ENCODE assay signal across 7 mouse cellular contexts in genomic region chr14:62838336-62838735, GRCm38 (mm10). TPM values are rescaled to one million over a fixed set of nuclear protein-coding genes. Genes with fewer than 3 reads are reported as not detected.
DNase-seq lines count a peak whose midpoint lies in the region; ATAC-seq lines count a peak whose summit lies in the region.

No protein-coding gene starts in this region.

- peaks cover 6% of the 10 kb centered on the region; the same call in 1 of the 2 replicates for H3K36me3 ChIP-seq in embryonic facial prominence, embryonic 13.5 days
- H3K36me3 ChIP-seq in hindbrain, embryonic 16.5 days (ENCODE audit: control insufficient read depth, insufficient read depth, low read length) = no peaks in the 10 kb centered on the region

- WGBS in embryonic facial prominence, embryonic 13.5 days = 6% methylated on average over 9 of the region's 9 CpGs
- WGBS in hindbrain, embryonic 16.5 days = 13% methylated on average over 9 of the region's 9 CpGs

- peaks cover 22% of the 10 kb centered on the region for H3K4me1 ChIP-seq in embryonic facial prominence, embryonic 13.5 days
- peaks cover 15% of the 10 kb centered on the region for H3K4me1 ChIP-seq in hindbrain, embryonic 16.5 days (ENCODE audit: control insufficient read depth, insufficient read depth, low read depth, low read length)

- no peaks in the 10 kb centered on the region for H3K27me3 ChIP-seq in embryonic facial prominence, embryonic 13.5 days
- no peaks in the 10 kb centered on the region for H3K27me3 ChIP-seq in hindbrain, embryonic 16.5 days (replicated peaks; ENCODE audit: control insufficient read depth, insufficient read depth, low read length)

- no peaks in the 10 kb centered on the region for H3K9me3 ChIP-seq in embryonic facial prominence, embryonic 13.5 days
- H3K9me3 ChIP-seq in hindbrain, embryonic 16.5 days (ENCODE audit: control insufficient read depth, low read length) = no peaks in the 10 kb centered on the region

- peak overlapping the region; percentile 84 for H3K9ac ChIP-seq in embryonic facial prominence, embryonic 13.5 days
- H3K9ac ChIP-seq in hindbrain, embryonic 16.5 days (ENCODE audit: low read depth, low read length) = peak overlapping the region; percentile 89

- peak overlapping the region; percentile 68 for H3K4me2 ChIP-seq in embryonic facial prominence, embryonic 13.5 days
- peak overlapping the region; percentile 67 for H3K4me2 ChIP-seq in hindbrain, embryonic 16.5 days (ENCODE audit: low read length)

- peak overlapping the region; percentile 85 for H3K4me3 ChIP-seq in embryonic facial prominence, embryonic 13.5 days
- H3K4me3 ChIP-seq in hindbrain, embryonic 16.5 days (ENCODE audit: low read length) = peak overlapping the region; percentile 92

- no peak overlapping the region for H3K27ac ChIP-seq in embryonic facial prominence, embryonic 13.5 days
- peak overlapping the region; percentile 90 for H3K27ac ChIP-seq in hindbrain, embryonic 16.5 days (ENCODE audit: low read depth, low read length)

- peak; percentile 34 for DNase-seq in adipocyte (ENCODE audit: low spot score)
- DNase-seq in lung, postnatal 25 days (ENCODE audit: low spot score) = peak; percentile 39
- no peak for DNase-seq in embryo, embryonic 11 days
- DNase-seq in embryo, embryonic 9.5 days (ENCODE audit: extremely low spot score) = no peak

- ATAC-seq in embryonic facial prominence, embryonic 13.5 days (ENCODE audit: insufficient number of reproducible peaks, insufficient read depth, low FRiP score, low TSS enrichment, low read depth) = no peak
- ATAC-seq in hindbrain, embryonic 16.5 days = no peak
- ATAC-seq in frontal cortex, adult (ENCODE audit: low TSS enrichment) = no peak

RNA-seq across cellular contexts. Expression of gene Wdfy2, which starts 0.9 kb away (rescaled TPM):
- 7.4 and 9.2 TPM in 2 replicates for polyA plus RNA-seq in embryonic facial prominence, embryonic 13.5 days (2015; fragmentation: Nextera tagmentation; extraction: Ambion mirVana)
- polyA plus RNA-seq in hindbrain, embryonic 16.5 days (2015; fragmentation: Nextera tagmentation; extraction: Ambion mirVana) = 6.2 and 8.2 TPM in 2 replicates

Comparison
In these comparisons a context has a peak if more than half of its experiments do, and no peak if none do; other contexts are left out.
1. DNase-seq: peak in adipocyte (single experiment) and lung, postnatal 25 days (single experiment); none in embryo, embryonic 11 days (single experiment) and embryo, embryonic 9.5 days (single experiment).